Mouse (Mus musculus) intestine, postnatal 0 days (tissue): Measurements from ENCODE around the gene Hepacam. TPM values are rescaled to one million over a fixed set of nuclear protein-coding genes. Genes with fewer than 3 reads are reported as not detected.

Source experiments
- ATAC-seq: fragments of 200-750 bp; cut with Nextera tagmentation; 2 replicates; pipeline ENCODE4 v1.8.0; 2017; ENCODE audit warnings: mild to moderate bottlenecking, moderate TSS enrichment, moderate library complexity
- H3K27ac ChIP-seq: fragments of 300-500 bp; sonication (generic); 2 replicates; pipeline ENCODE4 v1.5.1; 2014; ENCODE audit warnings: mild to moderate bottlenecking, low read depth, low read length, moderate library complexity
- H3K27me3 ChIP-seq: fragments of 300-500 bp; sonication (generic); replicated peaks from 2 replicates; pipeline ENCODE4 v1.6.1; 2014; ENCODE audit warnings: low read length, mixed read lengths; ENCODE audit not compliant: control insufficient read depth, insufficient read depth
- H3K36me3 ChIP-seq: fragments of 300-500 bp; sonication (generic); 2 replicates; pipeline ENCODE4 v1.6.1; 2014; ENCODE audit warnings: mild to moderate bottlenecking, moderate library complexity; ENCODE audit not compliant: control insufficient read depth, insufficient read depth
- H3K4me1 ChIP-seq: fragments of 300-500 bp; sonication (generic); replicated peaks from 2 replicates; pipeline ENCODE4 v1.6.1; 2014; ENCODE audit warnings: antibody characterized with exemption, low read length, mixed read lengths; ENCODE audit not compliant: control insufficient read depth, insufficient read depth
- H3K4me2 ChIP-seq: fragments of 300-500 bp; sonication (generic); replicated peaks from 2 replicates; pipeline ENCODE4 v1.6.1; 2014; ENCODE audit warnings: low read depth, mild to moderate bottlenecking, moderate library complexity
- H3K4me3 ChIP-seq: fragments of 300-500 bp; sonication (generic); 2 replicates; pipeline ENCODE4 v1.5.1; 2014; ENCODE audit warnings: low read depth, low read length
- H3K9ac ChIP-seq: fragments of 300-500 bp; sonication (generic); 2 replicates; pipeline ENCODE4 v1.6.1; 2014; ENCODE audit warnings: mild to moderate bottlenecking, low read depth, low read length
- H3K9me3 ChIP-seq: fragments of 300-500 bp; sonication (generic); 2 replicates; pipeline ENCODE4 v1.6.1; 2016; ENCODE audit warnings: mixed run types; ENCODE audit not compliant: control insufficient read depth
- CTCF ChIP-seq: sonication (generic); IDR thresholded peaks from 2 replicates; pipeline ENCODE4 v1.5.1; 2016; ENCODE audit warnings: low read depth, mild to moderate bottlenecking, control low read depth, antibody characterized with exemption, moderate library complexity
- WGBS: fragments of 180-500 bp; shearing (Covaris S2); extraction: QIAGEN DNeasy Blood & Tissue Kit; methylation state at CpG from one replicate; pipeline ENCODE4 v1.1.7; 2014; 5-methylcytosine and 5-hydroxymethylcytosine counted together
- polyA plus RNA-seq: library from polyadenylated mRNA; unstranded; fragments of >200 nt; fragmentation: Nextera tagmentation; extraction: Ambion mirVana; gene quantifications from 2 replicates; pipeline ENCODE4 v1.2.1, GENCODE M21; 2015

The Hepacam gene
- polyA plus RNA-seq, 1 experiment from 2014 or later: 0.18 TPM

DNA sequence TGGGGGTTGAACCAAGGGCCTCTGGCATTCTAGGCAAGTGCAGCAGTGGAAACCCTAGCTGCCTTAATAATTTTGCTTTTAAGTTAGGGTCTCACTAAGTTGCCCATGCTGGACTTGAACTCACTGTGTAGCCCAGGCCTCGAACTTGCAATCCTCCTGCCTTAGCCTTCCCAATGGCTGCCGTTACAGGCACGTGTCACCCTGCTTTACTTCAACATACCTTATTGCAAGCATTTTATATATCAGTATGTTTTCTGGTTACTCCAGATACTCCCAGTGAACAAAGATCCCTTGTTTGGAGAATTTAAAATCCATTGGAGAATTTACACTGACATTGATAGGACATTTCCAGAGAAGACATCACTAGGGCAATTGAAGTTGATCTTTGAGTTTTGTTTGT is 18.1 kb upstream of the Hepacam start:
- Histone ChIP-seq H3K27me3 (no peaks in the 10 kb centered on the region), H3K4me1 (0 out of 2 replicates have a peak, but pooled peaks cover 3% of the 10 kb centered on the region), H3K4me2 (peak overlapping the region; percentile 96), H3K9ac (0 out of 2 replicates have a peak overlapping the region, but pooled peaks have one; percentile 81), H3K36me3 (no peaks in the 10 kb centered on the region), H3K4me3 (peak overlapping the region; percentile 77), H3K9me3 (no peaks in the 10 kb centered on the region), H3K27ac (no peak overlapping the region)
- 90% methylated on average over 3 of the region's 3 CpGs for WGBS
- TF ChIP-seq CTCF: no peak
- no peak for ATAC-seq

DNA sequence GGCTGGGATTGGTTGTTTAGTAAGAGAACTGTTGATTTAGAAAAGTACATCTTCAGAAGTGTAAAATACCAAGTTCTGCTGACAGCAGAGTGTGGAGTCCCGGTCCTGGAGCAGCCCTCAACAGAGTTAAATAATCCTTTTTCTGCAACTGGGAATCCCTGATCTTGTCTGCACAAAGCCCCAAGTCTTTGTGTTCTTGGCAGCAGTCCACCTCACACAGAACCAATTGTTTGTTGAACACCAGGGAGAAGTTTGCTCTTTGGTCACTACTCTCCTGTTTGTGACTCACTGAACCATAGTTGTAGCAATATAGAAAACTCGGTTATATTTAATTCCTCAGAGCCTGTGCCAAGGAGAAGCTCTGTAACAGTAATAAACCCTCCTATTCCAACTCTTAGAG is 15.9 kb upstream of the Hepacam start:
- Histone ChIP-seq H3K4me1 (0 out of 2 replicates have a peak, but pooled peaks cover 3% of the 10 kb centered on the region), H3K9ac (no peak overlapping the region), H3K27ac (no peak overlapping the region), H3K36me3 (no peaks in the 10 kb centered on the region), H3K27me3 (no peaks in the 10 kb centered on the region), H3K9me3 (no peaks in the 10 kb centered on the region), H3K4me3 (no peak overlapping the region), H3K4me2 (no peak overlapping the region)
- 45% methylated on average over 2 of the region's 2 CpGs for WGBS
- no peak for ATAC-seq
- no peak for TF ChIP-seq CTCF

DNA sequence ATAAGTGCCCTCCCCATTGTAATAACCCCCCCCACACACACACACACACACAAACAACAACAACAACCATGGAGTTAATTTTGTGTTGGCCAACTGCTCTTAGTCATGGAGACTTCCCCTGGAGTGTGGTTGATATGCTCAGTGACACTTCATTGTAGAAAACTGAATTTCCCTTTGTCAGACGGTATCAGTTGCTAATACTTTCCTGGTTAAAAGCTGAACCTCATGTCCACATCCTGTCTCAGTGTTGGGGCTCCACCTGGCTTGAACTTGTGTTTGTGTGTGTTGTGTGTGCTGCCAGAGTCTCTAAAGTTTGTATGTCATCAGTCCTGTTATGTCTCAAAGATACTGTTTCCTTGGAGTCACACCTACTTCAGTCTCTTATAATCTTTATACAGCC is 12.7 kb upstream of the Hepacam start:
- Histone ChIP-seq H3K4me1 (no peaks in the 10 kb centered on the region), H3K27me3 (no peaks in the 10 kb centered on the region), H3K9ac (no peak overlapping the region), H3K9me3 (no peaks in the 10 kb centered on the region), H3K27ac (no peak overlapping the region), H3K4me3 (no peak overlapping the region), H3K36me3 (no peaks in the 10 kb centered on the region), H3K4me2 (no peak overlapping the region)
- TF ChIP-seq CTCF: no peak
- 71% methylated on average over 1 of the region's 1 CpGs for WGBS
- ATAC-seq: no peak

DNA sequence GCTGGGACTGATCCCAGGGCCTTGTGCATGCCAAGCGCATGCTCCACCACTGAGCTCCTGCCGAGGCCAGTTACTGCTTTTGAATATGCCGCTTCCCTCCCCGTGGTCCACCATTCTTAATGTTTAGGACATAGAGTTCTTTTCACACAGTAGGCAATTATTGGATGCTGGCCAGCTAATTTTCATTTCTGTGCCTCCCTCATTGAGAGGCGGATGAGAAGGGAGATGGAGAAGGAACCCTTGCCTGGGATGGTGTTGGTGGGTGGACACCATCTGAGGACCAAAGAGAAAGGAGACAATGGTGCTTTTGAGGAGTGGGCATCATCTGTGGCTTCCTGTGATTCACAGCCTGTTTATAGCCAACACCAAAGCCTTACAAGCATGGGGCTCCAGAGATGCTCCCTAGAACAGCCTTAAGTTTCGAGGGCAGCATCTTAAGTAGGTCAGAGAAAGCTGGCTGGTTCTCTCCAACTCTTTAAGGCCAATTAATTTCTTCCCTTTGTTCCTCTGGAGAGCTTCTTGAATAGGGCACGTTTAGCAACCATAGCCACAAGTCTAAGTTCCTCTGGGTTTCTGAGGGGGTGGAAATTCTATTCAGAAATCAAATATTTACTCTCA is 8.3 kb upstream of the Hepacam start:
- no peak for ATAC-seq
- H3K9ac ChIP-seq: no peak overlapping the region
- H3K27me3 ChIP-seq: no peaks in the 10 kb centered on the region
- H3K4me1 ChIP-seq: no peaks in the 10 kb centered on the region
- WGBS: 79% methylated on average over 7 of the region's 7 CpGs
- no peak overlapping the region for H3K4me3 ChIP-seq
- TF ChIP-seq CTCF: no peak
- H3K36me3 ChIP-seq: no peaks in the 10 kb centered on the region
- H3K9me3 ChIP-seq: no peaks in the 10 kb centered on the region
- no peak overlapping the region for H3K27ac ChIP-seq
- no peak overlapping the region for H3K4me2 ChIP-seq

DNA sequence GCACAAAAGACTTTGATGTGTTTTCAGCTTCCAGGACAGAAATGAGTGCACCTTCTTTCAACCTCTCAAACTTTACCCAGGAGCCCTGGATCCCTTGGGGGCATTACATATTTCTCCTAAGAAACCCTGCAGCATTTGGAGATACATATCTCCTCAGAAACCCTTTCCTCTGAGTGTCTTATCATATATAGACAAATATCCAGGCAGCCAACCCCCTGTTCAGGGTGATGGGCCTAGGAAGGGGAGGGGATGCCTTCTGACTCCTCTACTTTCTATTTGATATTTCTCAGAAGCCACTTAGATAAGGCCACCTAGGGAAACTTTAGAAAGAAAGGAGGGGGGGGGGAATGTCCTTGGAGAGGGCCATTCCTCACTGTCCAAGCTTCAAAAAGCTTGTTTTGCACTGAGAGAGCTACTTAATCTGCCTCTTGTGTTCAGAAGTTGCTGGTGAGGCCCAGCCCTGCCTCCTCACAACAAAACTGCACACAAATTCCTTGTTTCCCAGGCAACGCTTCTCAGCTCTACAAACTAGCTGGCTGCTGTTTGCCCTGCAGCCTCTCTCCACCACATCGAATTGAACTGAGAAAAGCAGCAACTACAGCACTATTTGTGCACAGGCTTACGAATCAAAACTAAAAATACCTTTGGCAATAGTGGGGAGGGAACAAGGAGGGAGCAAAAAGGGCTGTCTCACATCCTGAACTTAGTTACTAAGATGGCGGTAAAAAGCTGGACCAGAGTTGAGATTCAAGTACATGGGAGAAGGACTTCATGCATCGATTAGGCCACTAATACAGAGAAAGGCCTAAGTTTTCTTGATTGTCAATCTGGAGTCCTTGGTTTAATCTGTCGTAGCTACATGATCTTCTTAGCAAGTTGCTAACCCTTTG is 7.6 kb upstream of the Hepacam start:
- ATAC-seq: no peak
- Histone ChIP-seq H3K27me3 (no peaks in the 10 kb centered on the region), H3K27ac (no peak overlapping the region), H3K4me2 (no peak overlapping the region), H3K4me3 (no peak overlapping the region), H3K9me3 (no peaks in the 10 kb centered on the region), H3K36me3 (no peaks in the 10 kb centered on the region), H3K4me1 (no peaks in the 10 kb centered on the region), H3K9ac (no peak overlapping the region)
- WGBS: 50% methylated on average over 6 of the region's 6 CpGs
- TF ChIP-seq CTCF: no peak

DNA sequence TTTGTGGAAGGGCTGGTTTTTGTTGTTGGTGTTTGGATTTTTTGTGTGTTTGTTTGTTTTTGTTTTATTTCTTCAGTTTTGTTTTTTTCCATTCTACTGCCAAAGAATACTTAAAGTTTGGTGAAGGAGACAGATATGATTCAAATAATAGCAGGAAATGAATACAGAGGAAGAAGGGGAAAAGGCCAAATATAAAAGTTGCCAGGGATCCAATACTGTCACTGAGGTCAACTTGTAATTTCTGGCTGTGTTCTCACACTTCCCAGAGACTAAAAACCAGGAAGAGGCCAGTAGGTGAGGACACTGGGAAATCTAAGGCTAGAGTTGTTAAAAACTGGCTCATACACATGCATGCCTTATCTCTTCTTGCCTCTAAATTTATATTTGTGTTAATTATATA is 5.1 kb upstream of the Hepacam start:
- no peak overlapping the region for H3K27ac ChIP-seq
- no peak for TF ChIP-seq CTCF
- H3K4me2 ChIP-seq: no peak overlapping the region
- H3K9ac ChIP-seq: no peak overlapping the region
- H3K9me3 ChIP-seq: no peaks in the 10 kb centered on the region
- no peak overlapping the region for H3K4me3 ChIP-seq
- no peaks in the 10 kb centered on the region for H3K4me1 ChIP-seq
- H3K27me3 ChIP-seq: no peaks in the 10 kb centered on the region
- no peaks in the 10 kb centered on the region for H3K36me3 ChIP-seq
- ATAC-seq: no peak
